In genomic region chr4:43217997-43218396, GRCm38 (mm10) we compare ENCODE assay signal across 25 mouse cellular contexts.
"Had no signal": no experiment of that assay in that cellular context is flagged by ENCODE, and none has a peak within 500 bp of the region (broad histone marks: within the 10 kb centered on the region; RNA-seq: fewer than 3 reads in every experiment).

No protein-coding gene starts in this region.

- H3K9ac ChIP-seq: kidney, embryonic 15.5 days; limb, embryonic 13.5 days; liver, embryonic 14.5 days; liver, postnatal 0 days; lung, embryonic 14.5 days; midbrain, embryonic 13.5 days; neural tube, embryonic 12.5 days; neural tube, embryonic 15.5 days; stomach, embryonic 15.5 days had no signal

- H3K27me3 ChIP-seq: kidney, embryonic 15.5 days; limb, embryonic 13.5 days; midbrain, embryonic 13.5 days; neural tube, embryonic 12.5 days; neural tube, embryonic 15.5 days; stomach, embryonic 15.5 days had no signal

- H3K36me3 ChIP-seq: kidney, embryonic 15.5 days; limb, embryonic 10.5 days; limb, embryonic 13.5 days; neural tube, embryonic 12.5 days; neural tube, embryonic 15.5 days; stomach, embryonic 15.5 days had no signal

- H3K4me3 ChIP-seq: kidney, embryonic 15.5 days; limb, embryonic 10.5 days; limb, embryonic 13.5 days; megakaryocyte, embryonic 14.5 days; midbrain, embryonic 10.5 days; midbrain, embryonic 13.5 days; neural tube, embryonic 12.5 days; neural tube, embryonic 15.5 days; stomach, embryonic 15.5 days had no signal

- H3K9me3 ChIP-seq: kidney, embryonic 15.5 days; limb, embryonic 10.5 days; limb, embryonic 13.5 days; megakaryocyte, embryonic 14.5 days; midbrain, embryonic 10.5 days; midbrain, embryonic 13.5 days; neural tube, embryonic 12.5 days; neural tube, embryonic 15.5 days; stomach, embryonic 15.5 days had no signal

- ATAC-seq: intestine, postnatal 0 days; liver, postnatal 0 days; midbrain, embryonic 13.5 days; midbrain, embryonic 16.5 days had no signal

- DNase-seq: kidney, adult 8-10 months; kidney, postnatal 10 days; kidney, postnatal 36 days; layer of hippocampus, postnatal 36 days; liver; liver, postnatal 0 days; lung, embryonic 14.5 days; lung, postnatal 10 days; lung, postnatal 4 days; right cerebral cortex, adult 18-20 months; right cerebral cortex, postnatal 14 days; spleen, adult 18-20 months; thymus, postnatal 36 days had no signal

- H3K27ac ChIP-seq: kidney, embryonic 15.5 days; limb, embryonic 10.5 days; limb, embryonic 13.5 days; liver, embryonic 14.5 days; midbrain, embryonic 10.5 days; midbrain, embryonic 13.5 days; neural tube, embryonic 12.5 days; neural tube, embryonic 15.5 days; stomach, embryonic 15.5 days had no signal

- H3K4me2 ChIP-seq: kidney, embryonic 15.5 days; limb, embryonic 13.5 days; lung, embryonic 14.5 days; midbrain, embryonic 13.5 days; neural tube, embryonic 12.5 days; neural tube, embryonic 15.5 days; stomach, embryonic 15.5 days had no signal

- H3K4me1 ChIP-seq: kidney, embryonic 15.5 days; limb, embryonic 10.5 days; limb, embryonic 13.5 days; midbrain, embryonic 10.5 days; midbrain, embryonic 13.5 days; neural tube, embryonic 12.5 days; neural tube, embryonic 15.5 days; stomach, embryonic 15.5 days had no signal
